Mouse (Mus musculus): ENCODE data around the gene Sorcs2. TPM values are rescaled to one million over a fixed set of nuclear protein-coding genes. Genes with fewer than 3 reads are reported as not detected.

Sorcs2 gene
- total and polyA plus RNA-seq, 3 experiments = 0.42 to 1.6 (median 0.46) TPM

DNA sequence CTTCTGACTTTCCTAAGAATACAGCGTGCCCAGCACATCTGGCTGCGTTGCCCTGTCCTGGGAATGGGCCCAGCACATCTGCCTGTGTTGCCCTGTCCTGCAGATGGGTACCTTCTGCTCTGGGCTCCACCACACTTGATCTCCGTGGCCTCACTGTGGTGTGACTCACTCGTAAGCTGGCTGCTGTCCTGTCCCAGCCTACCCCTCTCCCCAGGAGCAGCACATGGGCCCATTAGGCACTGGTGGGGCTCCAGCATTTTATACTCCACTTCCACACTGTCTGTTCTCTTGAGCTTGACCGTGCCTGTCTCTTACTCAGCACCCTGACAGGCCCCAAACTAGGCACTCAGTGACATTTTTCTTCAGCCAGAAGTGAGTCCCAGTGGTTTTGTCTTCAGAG is 391.4 kb downstream of the Sorcs2 start:
- H3K27me3 ChIP-seq (replicated peaks) = no peaks in the 10 kb centered on the region
- H3K27ac ChIP-seq (ENCODE audit: insufficient read depth, low read depth) = no peak overlapping the region
- H3K36me3 ChIP-seq (replicated peaks in 1 of 2; ENCODE audit: control insufficient read depth in 1 of 2, insufficient read depth in 1 of 2, low read length in 1 of 2) = peaks cover 0 to 2% of the 10 kb centered on the region in 2 experiments
- no peak for DNase-seq (ENCODE audit: extremely low read depth)
- dilution Hi-C loops (cut with MboI; ENCODE audit: extremely low pct_ligation_motif_present, extremely low pct_unique_long_range_greater_than_20kb, low sequenced_read_pairs) = no loop called here
- no peak overlapping the region for H3K4me2 ChIP-seq (ENCODE audit: insufficient read depth, low read depth, poor library complexity, severe bottlenecking)
- H3K4me3 ChIP-seq (replicated peaks in 1 of 3; ENCODE audit: low read depth in 2 of 3, low read length in 2 of 3, poor library complexity in 1 of 3) = no peak overlapping the region
- no peak for TF ChIP-seq KAT2A (IDR thresholded peaks at IDR 0.05; ENCODE audit: insufficient replicate concordance, low read length)
- TF ChIP-seq USF1 (IDR thresholded peaks at IDR 0.05; ENCODE audit: low read depth, low read length) = no peak
- TF ChIP-seq MAX (IDR thresholded peaks at IDR 0.05; ENCODE audit: low read length) = no peak
- TF ChIP-seq MAFK (IDR thresholded peaks at IDR 0.05; ENCODE audit: insufficient replicate concordance, low read length) = no peak
- TF ChIP-seq POLR2A (IDR thresholded peaks at IDR 0.05; ENCODE audit: low read depth, low read length) = no peak
- no peak for TF ChIP-seq CHD1 (IDR thresholded peaks at IDR 0.05; ENCODE audit: low read depth, low read length)
- no peak for TF ChIP-seq GABPA (IDR thresholded peaks at IDR 0.05; ENCODE audit: insufficient replicate concordance, low read depth, low read length)
- TF ChIP-seq E2F4 (IDR thresholded peaks at IDR 0.05; ENCODE audit: insufficient replicate concordance, low read depth, low read length) = no peak
- no peak for TF ChIP-seq HCFC1 (IDR thresholded peaks at IDR 0.05; ENCODE audit: low read depth, low read length)
- TF ChIP-seq TBP (conservative IDR thresholded peaks at IDR 0.05; ENCODE audit: low read depth, low read length) = no peak
- no peak for TF ChIP-seq NRF1 (IDR thresholded peaks at IDR 0.05; ENCODE audit: low read depth, low read length)
- TF ChIP-seq ZC3H11A (IDR thresholded peaks at IDR 0.05; ENCODE audit: low read depth, low read length) = no peak
- TF ChIP-seq ETS1 (conservative IDR thresholded peaks at IDR 0.05; ENCODE audit: low read depth, low read length) = no peak
- H3K79me2 ChIP-seq (replicated peaks; ENCODE audit: control insufficient read depth, extremely low read depth, insufficient read depth, poor library complexity, severe bottlenecking) = no peaks in the 10 kb centered on the region
- in situ Hi-C loops (cut with MboI; ENCODE audit: low pct_ligation_motif_present, low pct_unique_long_range_greater_than_20kb, low sequenced_read_pairs) = no loop called here
- H3K9ac ChIP-seq (ENCODE audit: insufficient read depth, low read depth) = no peak overlapping the region
- peaks cover 0 to 4% of the 10 kb centered on the region in 2 experiments; a peak in 1 of 4 replicates for H3K4me1 ChIP-seq (ENCODE audit: control insufficient read depth in 1 of 2, insufficient read depth in 2 of 2)
- no peaks in the 10 kb centered on the region for H3K9me3 ChIP-seq (replicated peaks; ENCODE audit: low read length)

- H3K36me3 ChIP-seq (replicated peaks in 1 of 2; ENCODE audit: control insufficient read depth in 1 of 2, insufficient read depth in 1 of 2, low read length in 1 of 2) = peaks cover 0 to 2% of the 10 kb centered on the region in 2 experiments
- dilution Hi-C loops (cut with MboI; ENCODE audit: extremely low pct_ligation_motif_present, extremely low pct_unique_long_range_greater_than_20kb, low sequenced_read_pairs) = no loop called here
- H3K4me1 ChIP-seq (ENCODE audit: control insufficient read depth in 1 of 2, insufficient read depth in 2 of 2) = peaks cover 0 to 4% of the 10 kb centered on the region in 2 experiments; a peak in 1 of 4 replicates
- no peaks in the 10 kb centered on the region for H3K9me3 ChIP-seq (replicated peaks; ENCODE audit: low read length)
- no peak overlapping the region for H3K4me3 ChIP-seq (replicated peaks in 1 of 3; ENCODE audit: low read depth in 2 of 3, low read length in 2 of 3, poor library complexity in 1 of 3)
- no peaks in the 10 kb centered on the region for H3K79me2 ChIP-seq (replicated peaks; ENCODE audit: control insufficient read depth, extremely low read depth, insufficient read depth, poor library complexity, severe bottlenecking)
- in situ Hi-C loops (cut with MboI; ENCODE audit: low pct_ligation_motif_present, low pct_unique_long_range_greater_than_20kb, low sequenced_read_pairs) = no loop called here
- TF ChIP-seq ZNF384 (IDR thresholded peaks at IDR 0.05; ENCODE audit: low read depth, low read length) = no peak
- TF ChIP-seq JUN (IDR thresholded peaks at IDR 0.05; ENCODE audit: insufficient read depth, low read depth, low read length) = no peak
- TF ChIP-seq GABPA (IDR thresholded peaks at IDR 0.05; ENCODE audit: insufficient replicate concordance, low read depth, low read length) = no peak
- TF ChIP-seq CHD1 (IDR thresholded peaks at IDR 0.05; ENCODE audit: low read depth, low read length) = no peak
- TF ChIP-seq RAD21 (IDR thresholded peaks at IDR 0.05; ENCODE audit: low read depth, low read length) = no peak
- TF ChIP-seq JUND (conservative IDR thresholded peaks at IDR 0.05; ENCODE audit: low read depth, low read length) = no peak
- TF ChIP-seq KAT2A (IDR thresholded peaks at IDR 0.05; ENCODE audit: insufficient replicate concordance, low read length) = no peak
- TF ChIP-seq HCFC1 (IDR thresholded peaks at IDR 0.05; ENCODE audit: low read depth, low read length) = no peak
- TF ChIP-seq PAX5 (IDR thresholded peaks at IDR 0.05; ENCODE audit: low read length) = no peak
- no peak for TF ChIP-seq MEF2A (IDR thresholded peaks at IDR 0.05; ENCODE audit: borderline replicate concordance, low read depth, low read length)
- no peak for TF ChIP-seq ZKSCAN1 (IDR thresholded peaks at IDR 0.05; ENCODE audit: borderline replicate concordance, low read depth, low read length)
- no peak for TF ChIP-seq BHLHE40 (IDR thresholded peaks at IDR 0.05; ENCODE audit: low read depth, low read length)
- H3K4me2 ChIP-seq (ENCODE audit: insufficient read depth, low read depth, poor library complexity, severe bottlenecking) = no peak overlapping the region
- DNase-seq (ENCODE audit: extremely low read depth) = no peak
- no peak overlapping the region for H3K9ac ChIP-seq (ENCODE audit: insufficient read depth, low read depth)
- H3K27me3 ChIP-seq (replicated peaks) = no peaks in the 10 kb centered on the region
- H3K27ac ChIP-seq (ENCODE audit: insufficient read depth, low read depth) = no peak overlapping the region
Observed at GRCm38 (mm10) chr5:36006106-36006505, 391.8 kb downstream of the Sorcs2 start.

Measured in CH12.LX (cell line).